Mouse (Mus musculus) liver, embryonic 14.5 days (tissue): ENCODE measurements around the gene Cd69. TPM values are rescaled to one million over a fixed set of nuclear protein-coding genes. Genes with fewer than 3 reads are reported as not detected.
A peak's percentile ranks its signal among the peaks of the same experiment; 100 is the strongest.

Source experiments
- ATAC-seq: fragments of 200-750 bp; cut with Nextera tagmentation; 2 replicates; pipeline ENCODE4 v1.8.0; 2017; ENCODE audit warnings: moderate number of reproducible peaks, mild to moderate bottlenecking, moderate library complexity; ENCODE audit not compliant: insufficient read depth
- DNase-seq, 3 experiments: peaks; one replicate each; pipeline ENCODE4 v3.0.0-alpha.2; 2012 to 2013; ENCODE audit warnings: low read depth in 3 of 3, low spot score in 3 of 3
- H3K27ac ChIP-seq: fragments of 300-500 bp; sonication (generic); 2 replicates; pipeline ENCODE4 v1.5.1; 2014; ENCODE audit warnings: moderate library complexity, mild to moderate bottlenecking, control low read depth, inconsistent platforms
- H3K27me3 ChIP-seq: fragments of 300-500 bp; sonication (generic); 2 replicates; pipeline ENCODE4 v1.6.1; 2014; ENCODE audit warnings: mild to moderate bottlenecking, low read length, moderate library complexity; ENCODE audit not compliant: control insufficient read depth, insufficient read depth
- H3K36me3 ChIP-seq: fragments of 300-500 bp; sonication (generic); replicated peaks from 2 replicates; pipeline ENCODE4 v1.6.1; 2014; ENCODE audit warnings: low read depth; ENCODE audit not compliant: control insufficient read depth, insufficient read depth
- H3K4me1 ChIP-seq, 2 experiments: fragments of 200-500 bp in 1 of 2; fragments of 300-500 bp in 1 of 2; sonication (generic) in 1 of 2; replicated peaks; 2 replicates each; pipeline ENCODE4 v1.6.1; 2012 to 2014; ENCODE audit warnings: antibody characterized with exemption in 1 of 2, inconsistent platforms in 1 of 2, low read length in 1 of 2; ENCODE audit not compliant: control insufficient read depth in 2 of 2, insufficient read depth in 2 of 2
- H3K4me2 ChIP-seq: fragments of 300-500 bp; sonication (generic); 2 replicates; pipeline ENCODE4 v1.6.1; 2014; ENCODE audit warnings: low read depth, mild to moderate bottlenecking, control low read depth, moderate library complexity
- H3K4me3 ChIP-seq, 2 experiments: fragments of 200-500 bp in 1 of 2; fragments of 300-500 bp in 1 of 2; sonication (generic) in 1 of 2; 2 replicates each; pipeline ENCODE4 v1.5.1; 2012 to 2014; ENCODE audit warnings: low read depth in 2 of 2, low read length in 2 of 2, mild to moderate bottlenecking in 2 of 2, control low read depth in 1 of 2, inconsistent platforms in 1 of 2, moderate library complexity in 1 of 2; ENCODE audit not compliant: insufficient read depth in 1 of 2
- H3K9ac ChIP-seq: fragments of 300-500 bp; sonication (generic); replicated peaks from 2 replicates; pipeline ENCODE4 v1.6.1; 2014; ENCODE audit warnings: mild to moderate bottlenecking, control low read depth, moderate library complexity
- H3K9me3 ChIP-seq: fragments of 300-500 bp; sonication (generic); 2 replicates; pipeline ENCODE4 v1.6.1; 2016; ENCODE audit warnings: low read length, mixed read lengths; ENCODE audit not compliant: control insufficient read depth
- CTCF ChIP-seq: IDR thresholded peaks from 2 replicates; pipeline ENCODE4 v1.5.1; 2016; ENCODE audit warnings: antibody characterized with exemption, low read depth, control low read depth
- EP300 ChIP-seq: IDR thresholded peaks from 2 replicates; pipeline ENCODE4 v1.6.1; 2016; ENCODE audit warnings: antibody characterized with exemption, low read depth
- WGBS: fragments of 180-500 bp; shearing (Covaris S2); extraction: QIAGEN DNeasy Blood & Tissue Kit; methylation state at CpG from one replicate; pipeline ENCODE4 v1.1.7; 2014; ENCODE audit not compliant: insufficient replicate concordance; 5-methylcytosine and 5-hydroxymethylcytosine counted together
- polyA plus RNA-seq, 2 experiments: library from polyadenylated mRNA; depleted of rRNA in 1 of 2; stranded (reverse) in 1 of 2; unstranded in 1 of 2; fragments of >200 nt; fragmentation: Nextera tagmentation in 1 of 2; extraction: Ambion mirVana in 1 of 2; gene quantifications; 2 replicates each; pipeline versions ENCODE4 v1.2.1 to v1.2.3; 2012 to 2014

The Cd69 gene
- polyA plus RNA-seq, 2 experiments = 0.98 to 1.1 TPM

GRCm38 (mm10) chr6:129241907-129242306, 33.3 kb downstream of the Cd69 start:
- H3K4me2 ChIP-seq = no peak overlapping the region
- no peak for ATAC-seq
- H3K36me3 ChIP-seq = no peaks in the 10 kb centered on the region
- H3K27me3 ChIP-seq = no peaks in the 10 kb centered on the region
- no peak for TF ChIP-seq EP300
- TF ChIP-seq CTCF = no peak; the same call in 1 of the 2 replicates
- no peak overlapping the region for H3K9ac ChIP-seq
- H3K4me3 ChIP-seq = no peak overlapping the region
- no peaks in the 10 kb centered on the region for H3K9me3 ChIP-seq
- 42% methylated on average over 6 of the region's 6 CpGs for WGBS
- no peak for DNase-seq
- H3K27ac ChIP-seq = no peak overlapping the region
- H3K4me1 ChIP-seq = peaks cover under 1 to 7% of the 10 kb centered on the region in 2 experiments; a peak in 3 of 4 replicates

DNA sequence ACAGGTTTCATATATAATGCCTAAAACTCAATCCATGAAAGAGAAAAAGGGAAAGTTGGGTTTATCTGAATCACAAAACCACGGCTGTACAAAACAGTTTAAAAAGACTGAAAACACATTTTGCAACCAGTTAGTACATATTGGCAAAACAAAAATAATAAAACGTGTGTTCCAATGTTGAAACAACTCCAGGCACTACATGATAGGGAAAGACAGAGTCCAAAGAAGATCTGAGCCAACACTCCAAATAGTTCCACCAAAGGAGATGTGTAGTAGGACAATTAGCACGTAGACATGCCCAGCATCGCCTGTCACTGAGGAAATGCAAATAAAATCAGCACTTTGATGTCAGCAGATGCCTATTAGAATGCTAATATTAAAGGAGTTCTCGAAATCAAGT, 33.8 kb downstream of the Cd69 start:
- no peak for TF ChIP-seq CTCF
- TF ChIP-seq EP300 = no peak
- Histone ChIP-seq H3K9me3 (no peaks in the 10 kb centered on the region), H3K4me2 (no peak overlapping the region), H3K27me3 (no peaks in the 10 kb centered on the region), H3K4me3 (no peak overlapping the region), H3K27ac (no peak overlapping the region), H3K36me3 (no peaks in the 10 kb centered on the region), H3K4me1 (peaks cover 4 to 10% of the 10 kb centered on the region in 2 experiments), H3K9ac (no peak overlapping the region)
- 49% methylated on average over 5 of the region's 5 CpGs for WGBS
- ATAC-seq (no peak), DNase-seq (no peak)

DNA sequence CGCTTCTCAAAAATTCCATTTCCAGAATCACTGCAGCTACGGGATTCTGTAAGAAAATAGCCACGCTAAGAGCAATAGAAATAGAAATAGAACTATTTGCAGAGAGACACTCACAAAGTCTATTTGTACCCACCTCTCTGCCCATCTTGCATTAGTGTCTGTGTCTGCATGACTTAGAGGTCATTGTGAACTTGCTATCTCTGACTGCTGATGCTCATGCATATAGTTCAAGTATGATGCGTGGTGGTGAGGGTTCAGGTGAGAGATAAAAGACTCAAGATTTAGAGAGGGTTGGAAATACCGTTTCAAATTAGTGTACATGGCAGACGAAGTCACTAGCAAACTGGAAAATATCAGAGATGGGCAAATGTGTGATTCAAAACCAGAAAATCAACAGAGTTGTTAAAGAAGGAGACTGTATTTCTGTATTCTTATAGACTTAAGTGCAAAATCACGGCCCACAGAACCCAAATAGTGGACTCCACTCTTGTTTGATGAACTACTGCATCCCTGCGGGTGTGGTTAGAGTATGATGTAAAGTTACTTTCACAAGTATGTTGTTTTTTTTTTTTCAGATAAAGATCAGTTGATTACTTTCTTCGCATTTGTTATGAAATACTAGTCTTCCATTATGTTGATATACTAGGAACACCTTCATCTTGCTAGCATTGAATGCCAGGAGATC, 35.5 kb downstream of the Cd69 start:
- WGBS = 74% methylated on average over 9 of the region's 9 CpGs
- ATAC-seq = no peak

GRCm38 (mm10) chr6:129238275-129239038, 36.8 kb downstream of the Cd69 start:
- peak overlapping the region; percentile 60 to 98 for H3K4me3 ChIP-seq
- ATAC-seq (peak; percentile 85), DNase-seq (no peak)
- no peaks in the 10 kb centered on the region for H3K9me3 ChIP-seq
- H3K4me2 ChIP-seq = peak overlapping the region; percentile 75
- H3K27ac ChIP-seq = no peak overlapping the region
- peaks cover 26 to 37% of the 10 kb centered on the region in 2 experiments for H3K4me1 ChIP-seq
- WGBS = 8% methylated on average over 14 of the region's 14 CpGs
- TF ChIP-seq EP300 = no peak
- no peak for TF ChIP-seq CTCF
- H3K9ac ChIP-seq = peak overlapping the region; percentile 61
- H3K27me3 ChIP-seq = no peaks in the 10 kb centered on the region
- H3K36me3 ChIP-seq = no peaks in the 10 kb centered on the region

More for the DNA sequence above, 35.5 kb downstream of the Cd69 start:
- no peak overlapping the region for H3K4me2 ChIP-seq
- H3K27me3 ChIP-seq = no peaks in the 10 kb centered on the region
- H3K4me1 ChIP-seq = peaks cover 20 to 24% of the 10 kb centered on the region in 2 experiments
- no peak overlapping the region for H3K9ac ChIP-seq
- no peak for DNase-seq
- no peaks in the 10 kb centered on the region for H3K36me3 ChIP-seq
- no peak overlapping the region for H3K27ac ChIP-seq
- no peak for TF ChIP-seq CTCF
- no peak for TF ChIP-seq EP300
- H3K4me3 ChIP-seq = no peak overlapping the region
- no peaks in the 10 kb centered on the region for H3K9me3 ChIP-seq
